Mouse (Mus musculus): Measurements from ENCODE around the gene F5. TPM values are rescaled to one million over a fixed set of nuclear protein-coding genes. Genes with fewer than 3 reads are reported as not detected.

Gene F5
- polyA plus RNA-seq, 1 experiment from 2014 or later, result 0.13 TPM

DNA sequence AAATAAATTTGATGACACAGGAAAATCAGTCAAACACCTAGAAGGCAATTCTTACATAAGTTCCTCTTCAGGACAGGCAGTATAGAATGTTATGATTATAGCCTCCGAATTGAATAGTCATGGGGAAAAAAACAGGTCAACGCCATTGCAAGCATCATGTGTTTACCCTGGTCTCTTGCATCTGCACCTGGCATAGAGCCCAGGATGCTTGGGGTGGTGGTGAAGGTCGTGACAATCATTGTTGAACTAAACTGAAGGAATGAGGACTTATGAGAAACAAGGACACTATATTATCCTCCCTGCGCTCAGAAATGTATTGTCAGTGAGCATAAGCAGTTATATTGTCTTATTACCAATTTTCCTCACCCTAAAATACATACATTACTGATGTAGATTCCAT lies 17.2 kb downstream of the F5 start:
- Histone ChIP-seq H3K27ac (replicated peaks) (no peak overlapping the region), H3K36me3 (no peaks in the 10 kb centered on the region), H3K9ac (replicated peaks) (no peak overlapping the region), H3K9me3 (no peaks in the 10 kb centered on the region), H3K27me3 (no peaks in the 10 kb centered on the region), H3K4me3 (no peak overlapping the region), H3K4me2 (replicated peaks) (no peak overlapping the region), H3K4me1 (no peaks in the 10 kb centered on the region)
- no peak for ATAC-seq (ENCODE audit: low FRiP score, low read depth)
- 82% methylated on average over 4 of the region's 4 CpGs for whole genome bisulfite sequencing

DNA sequence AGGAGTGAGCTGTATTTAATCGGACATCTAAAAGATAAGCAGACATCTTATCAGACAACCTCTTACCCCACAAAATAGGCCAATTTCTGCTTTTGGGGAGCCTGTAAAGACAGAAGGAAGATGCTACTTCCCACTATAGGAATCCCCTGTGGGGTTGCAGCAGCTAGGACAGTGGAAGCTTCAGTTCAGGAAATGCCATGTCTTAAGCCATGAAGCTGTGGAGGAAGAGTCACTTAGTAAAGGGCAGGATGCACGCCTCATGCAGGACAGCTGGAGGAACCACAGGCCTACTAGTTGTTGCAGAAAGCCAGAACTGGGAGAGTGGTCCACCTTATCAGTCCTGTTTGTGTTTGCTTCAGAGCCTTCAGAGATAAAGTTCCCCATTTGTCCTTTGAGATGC lies 18.8 kb downstream of the F5 start:
- WGBS, result 91% methylated on average over 2 of the region's 2 CpGs
- no peak overlapping the region for H3K9ac ChIP-seq (replicated peaks)
- H3K4me3 ChIP-seq, result no peak overlapping the region
- no peaks in the 10 kb centered on the region for H3K36me3 ChIP-seq
- ATAC-seq (ENCODE audit: low FRiP score, low read depth), result no peak
- H3K27me3 ChIP-seq, result no peaks in the 10 kb centered on the region
- H3K9me3 ChIP-seq, result no peaks in the 10 kb centered on the region
- H3K4me2 ChIP-seq (replicated peaks), result no peak overlapping the region
- H3K27ac ChIP-seq (replicated peaks), result no peak overlapping the region
- H3K4me1 ChIP-seq, result no peaks in the 10 kb centered on the region

DNA sequence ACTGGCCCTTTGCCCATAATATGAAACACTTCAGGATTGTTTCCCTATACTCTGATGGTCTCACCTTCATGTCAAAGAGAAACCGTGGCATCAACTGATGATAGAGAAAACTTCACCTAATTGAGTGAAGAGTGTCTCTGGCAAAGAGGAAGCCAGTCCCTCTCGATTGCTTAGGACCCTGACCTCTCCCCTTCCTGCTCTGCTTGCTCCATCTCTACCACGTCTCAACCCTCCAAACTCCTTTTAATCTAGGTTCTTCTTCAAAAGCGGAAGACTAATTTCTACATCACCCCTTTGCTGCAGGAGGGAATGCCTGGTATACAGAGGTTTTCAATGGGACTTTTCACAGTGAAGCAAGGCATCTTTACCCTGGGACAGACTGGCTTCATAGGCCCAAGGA lies 21.5 kb downstream of the F5 start:
- H3K4me2 ChIP-seq (replicated peaks), result no peak overlapping the region
- no peaks in the 10 kb centered on the region for H3K9me3 ChIP-seq
- no peaks in the 10 kb centered on the region for H3K27me3 ChIP-seq
- no peaks in the 10 kb centered on the region for H3K4me1 ChIP-seq
- WGBS, result 89% methylated on average over 4 of the region's 4 CpGs
- H3K27ac ChIP-seq (replicated peaks), result no peak overlapping the region
- no peak for ATAC-seq (ENCODE audit: low FRiP score, low read depth)
- no peaks in the 10 kb centered on the region for H3K36me3 ChIP-seq
- H3K9ac ChIP-seq (replicated peaks), result no peak overlapping the region
- H3K4me3 ChIP-seq, result no peak overlapping the region

DNA sequence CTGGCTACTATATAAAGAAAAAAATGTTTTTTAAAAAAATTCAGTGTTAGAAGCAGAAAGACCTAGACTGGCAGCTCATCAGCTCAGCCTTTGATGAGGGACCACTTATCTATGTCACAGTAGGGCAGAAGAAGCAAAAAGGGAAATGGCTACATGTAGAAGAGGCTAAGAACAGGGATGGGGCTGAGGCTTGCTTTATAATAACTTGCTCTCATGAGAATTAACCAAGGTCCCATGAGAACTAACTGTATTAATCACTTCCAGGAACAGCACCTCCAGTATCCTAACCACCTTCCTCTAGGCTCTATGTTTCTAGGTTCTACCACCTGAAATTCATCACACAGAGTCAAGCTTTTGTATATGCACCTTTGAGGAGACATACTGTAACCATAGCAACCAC lies 25.2 kb downstream of the F5 start:
- Histone ChIP-seq H3K27me3 (no peaks in the 10 kb centered on the region), H3K36me3 (no peaks in the 10 kb centered on the region), H3K9me3 (no peaks in the 10 kb centered on the region), H3K4me1 (no peaks in the 10 kb centered on the region), H3K4me2 (replicated peaks) (no peak overlapping the region), H3K27ac (replicated peaks) (no peak overlapping the region), H3K4me3 (no peak overlapping the region), H3K9ac (replicated peaks) (no peak overlapping the region)
- ATAC-seq (ENCODE audit: low FRiP score, low read depth), result no peak

DNA sequence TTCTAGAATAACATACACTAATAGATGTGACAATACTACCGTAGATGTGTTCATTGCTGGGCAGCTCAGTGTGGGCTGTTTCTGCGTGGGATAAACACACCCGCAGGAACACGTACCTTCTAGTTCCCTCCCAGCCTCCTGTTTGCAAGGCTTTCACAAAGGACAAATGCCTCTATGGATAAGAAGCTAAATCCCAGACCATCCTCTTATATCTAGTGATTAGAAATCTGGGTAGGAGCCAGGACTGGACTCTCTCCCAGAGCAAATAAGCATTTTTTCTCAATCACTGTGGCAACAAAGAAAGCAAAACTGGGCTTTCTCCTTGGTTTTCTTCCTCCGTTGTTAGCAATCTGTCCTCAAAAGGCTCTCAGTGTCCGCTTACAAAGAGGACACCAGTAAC lies 26.8 kb downstream of the F5 start:
- Histone ChIP-seq H3K4me2 (replicated peaks) (no peak overlapping the region), H3K9ac (replicated peaks) (no peak overlapping the region), H3K36me3 (no peaks in the 10 kb centered on the region), H3K27me3 (no peaks in the 10 kb centered on the region), H3K27ac (replicated peaks) (no peak overlapping the region), H3K4me1 (no peaks in the 10 kb centered on the region), H3K9me3 (no peaks in the 10 kb centered on the region), H3K4me3 (no peak overlapping the region)
- ATAC-seq (ENCODE audit: low FRiP score, low read depth), result no peak
- 64% methylated on average over 6 of the region's 6 CpGs for WGBS

DNA sequence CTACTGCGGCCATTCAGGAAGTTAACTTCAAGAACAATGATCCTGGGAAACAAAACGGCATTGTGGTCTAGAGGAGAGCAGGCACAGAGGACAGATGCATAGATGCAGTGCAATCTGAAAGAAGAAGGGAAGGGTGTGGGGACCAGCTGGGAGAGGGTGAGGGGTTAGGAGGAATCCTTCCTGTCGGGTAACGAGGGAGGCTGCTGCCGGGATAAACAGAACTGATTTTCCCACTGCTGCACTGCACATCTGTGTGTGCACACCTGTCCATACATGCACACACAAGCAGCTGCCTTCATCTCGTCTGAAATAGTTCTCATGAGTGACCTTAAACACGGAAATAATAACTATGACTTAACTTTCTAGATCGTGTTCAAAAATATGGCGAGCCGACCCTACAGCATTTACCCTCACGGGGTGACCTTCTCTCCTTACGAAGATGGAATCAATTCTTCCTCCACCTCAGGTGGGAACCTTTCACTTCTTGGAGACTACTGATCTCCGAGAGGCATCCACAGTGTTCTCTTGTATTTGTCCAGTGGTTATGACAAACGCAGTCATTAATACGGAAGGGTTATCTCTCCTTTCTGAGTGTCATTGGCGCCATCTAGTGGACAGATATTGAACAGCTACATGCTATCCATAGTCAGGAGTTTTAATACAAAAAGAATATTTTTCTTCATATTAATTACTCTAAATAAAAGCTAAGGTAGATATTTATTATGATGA lies 32.7 kb downstream of the F5 start:
- H3K4me2 ChIP-seq (replicated peaks), result peak overlapping the region; percentile 40
- H3K27me3 ChIP-seq, result no peaks in the 10 kb centered on the region
- 49% methylated on average over 16 of the region's 16 CpGs for WGBS
- H3K27ac ChIP-seq (replicated peaks), result no peak overlapping the region
- H3K9ac ChIP-seq (replicated peaks), result no peak overlapping the region
- no peaks in the 10 kb centered on the region for H3K9me3 ChIP-seq
- ATAC-seq (ENCODE audit: low FRiP score, low read depth), result peak; percentile 67
- H3K36me3 ChIP-seq, result no peaks in the 10 kb centered on the region
- H3K4me3 ChIP-seq, result no peak overlapping the region
- no peaks in the 10 kb centered on the region for H3K4me1 ChIP-seq

DNA sequence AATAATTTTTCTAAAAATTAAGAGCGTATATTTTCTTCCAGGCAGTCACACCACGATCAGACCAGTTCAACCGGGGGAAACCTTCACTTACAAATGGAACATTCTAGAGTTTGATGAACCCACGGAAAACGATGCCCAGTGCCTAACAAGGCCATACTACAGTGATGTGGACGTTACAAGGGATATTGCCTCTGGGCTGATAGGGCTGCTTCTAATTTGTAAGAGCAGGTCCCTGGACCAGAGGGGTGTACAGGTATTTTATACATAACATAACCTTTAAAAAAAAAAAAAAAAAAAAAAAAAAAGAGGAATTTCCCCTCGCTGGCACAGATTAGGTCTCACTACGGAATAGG lies 33.2 kb downstream of the F5 start:
- H3K4me3 ChIP-seq, result no peak overlapping the region
- H3K27ac ChIP-seq (replicated peaks), result no peak overlapping the region
- H3K36me3 ChIP-seq, result no peaks in the 10 kb centered on the region
- no peak overlapping the region for H3K9ac ChIP-seq (replicated peaks)
- peak; percentile 2; the same call in 1 of the 2 replicates for ATAC-seq (ENCODE audit: low FRiP score, low read depth)
- WGBS, result 51% methylated on average over 8 of the region's 8 CpGs
- no peaks in the 10 kb centered on the region for H3K4me1 ChIP-seq
- no peak overlapping the region for H3K4me2 ChIP-seq (replicated peaks)
- H3K9me3 ChIP-seq, result no peaks in the 10 kb centered on the region
- no peaks in the 10 kb centered on the region for H3K27me3 ChIP-seq

DNA sequence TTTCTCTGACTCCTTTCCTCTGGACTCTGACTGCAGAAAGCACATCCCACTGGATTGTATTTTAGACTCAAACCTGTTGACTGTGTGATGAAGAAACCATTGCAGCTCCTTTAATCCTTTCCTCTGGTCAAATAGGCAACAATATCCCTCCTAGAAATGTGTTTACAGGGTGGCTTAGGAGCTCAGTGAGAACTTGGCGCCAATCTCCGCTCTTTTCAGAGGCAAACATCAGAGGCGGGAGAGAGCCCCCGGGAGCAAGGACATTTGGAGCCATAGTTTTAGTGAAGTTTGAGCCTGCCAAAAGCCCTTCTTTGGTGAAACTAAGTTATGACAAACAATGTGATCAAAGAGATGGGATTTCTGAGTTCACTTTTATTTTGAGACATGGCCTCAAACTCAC lies 33.7 kb downstream of the F5 start:
- no peak overlapping the region for H3K27ac ChIP-seq (replicated peaks)
- no peaks in the 10 kb centered on the region for H3K4me1 ChIP-seq
- 56% methylated on average over 4 of the region's 4 CpGs for WGBS
- H3K9me3 ChIP-seq, result no peaks in the 10 kb centered on the region
- no peak overlapping the region for H3K4me2 ChIP-seq (replicated peaks)
- no peak for ATAC-seq (ENCODE audit: low FRiP score, low read depth)
- H3K4me3 ChIP-seq, result no peak overlapping the region
- H3K27me3 ChIP-seq, result no peaks in the 10 kb centered on the region
- H3K36me3 ChIP-seq, result no peaks in the 10 kb centered on the region
- no peak overlapping the region for H3K9ac ChIP-seq (replicated peaks)

DNA sequence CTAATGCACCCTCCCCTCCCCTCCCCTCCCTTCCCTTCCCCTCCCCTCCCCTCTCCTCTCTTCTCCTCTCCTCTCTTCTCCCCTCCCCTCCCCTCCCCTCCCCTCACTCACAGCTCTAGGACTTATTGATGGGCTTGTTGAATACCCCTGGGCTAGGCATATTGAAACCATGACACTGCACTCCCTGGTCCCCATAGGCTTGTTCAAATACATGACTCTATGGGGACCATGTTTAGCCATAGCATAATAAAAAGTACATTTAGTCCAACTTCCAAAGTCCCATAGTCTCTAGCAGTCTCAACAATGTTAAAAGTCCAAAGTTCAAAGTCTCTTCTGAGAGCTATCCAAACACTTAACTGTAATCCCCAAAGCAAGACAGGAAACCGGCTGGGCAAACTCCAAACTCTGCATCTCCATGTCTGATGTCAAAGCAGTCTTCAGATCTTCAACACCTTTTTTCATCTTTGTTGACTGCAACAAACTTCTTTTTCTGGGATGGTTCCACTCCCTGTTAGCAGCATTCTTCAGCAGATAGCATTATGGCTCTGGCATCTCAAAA lies 35.4 kb downstream of the F5 start:
- Histone ChIP-seq H3K27ac (replicated peaks) (no peak overlapping the region), H3K4me1 (no peaks in the 10 kb centered on the region), H3K9ac (replicated peaks) (no peak overlapping the region), H3K9me3 (no peaks in the 10 kb centered on the region), H3K4me3 (no peak overlapping the region), H3K36me3 (no peaks in the 10 kb centered on the region), H3K4me2 (replicated peaks) (no peak overlapping the region), H3K27me3 (no peaks in the 10 kb centered on the region)
- 90% methylated on average over 1 of the region's 1 CpGs for WGBS
- no peak for ATAC-seq (ENCODE audit: low FRiP score, low read depth)

DNA sequence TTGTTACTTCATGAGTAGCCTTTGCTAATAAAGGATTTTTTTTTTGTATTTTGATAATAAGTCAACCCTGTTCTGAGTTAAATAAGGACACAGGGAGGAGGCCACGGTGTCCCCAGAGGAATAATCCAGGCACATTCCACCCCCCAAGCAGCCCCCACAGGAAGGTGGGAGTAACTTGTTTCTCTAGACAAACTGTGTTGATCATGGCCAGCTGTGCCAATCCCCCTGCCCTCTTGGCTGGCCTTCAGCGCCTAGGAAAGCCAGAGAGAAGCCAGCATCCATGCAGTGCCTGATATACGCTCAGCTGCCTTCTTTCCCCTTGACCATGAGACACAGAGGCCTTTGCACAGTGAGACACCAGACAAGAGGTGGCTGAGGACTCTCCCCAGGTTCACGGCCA lies 47.9 kb downstream of the F5 start:
- Histone ChIP-seq H3K4me1 (no peaks in the 10 kb centered on the region), H3K9me3 (no peaks in the 10 kb centered on the region), H3K27ac (replicated peaks) (no peak overlapping the region), H3K4me2 (replicated peaks) (no peak overlapping the region), H3K36me3 (no peaks in the 10 kb centered on the region), H3K27me3 (no peaks in the 10 kb centered on the region), H3K9ac (replicated peaks) (no peak overlapping the region), H3K4me3 (no peak overlapping the region)
- 92% methylated on average over 4 of the region's 4 CpGs for WGBS
- no peak for ATAC-seq (ENCODE audit: low FRiP score, low read depth)

DNA sequence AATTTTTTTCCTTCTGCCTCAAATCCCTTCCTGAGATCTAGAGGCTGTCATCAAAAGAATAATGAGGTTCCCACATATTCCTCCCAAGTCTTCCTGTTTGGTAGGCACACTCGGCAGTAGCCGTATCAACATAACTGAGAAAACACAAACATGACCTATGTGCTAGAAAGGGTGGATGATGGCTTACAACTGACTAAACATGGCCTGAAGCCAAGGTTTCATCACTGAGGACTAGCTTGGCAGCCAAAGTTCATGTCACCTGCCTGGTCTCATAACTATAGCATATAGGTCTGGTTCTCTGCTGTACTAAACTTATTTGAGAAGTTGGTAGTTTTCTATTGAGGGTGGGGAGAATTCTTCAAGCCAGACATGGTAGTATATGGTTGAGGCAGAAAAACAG lies 56.8 kb downstream of the F5 start:
- H3K27me3 ChIP-seq, result no peaks in the 10 kb centered on the region
- H3K4me2 ChIP-seq (replicated peaks), result no peak overlapping the region
- H3K27ac ChIP-seq (replicated peaks), result no peak overlapping the region
- no peak for ATAC-seq (ENCODE audit: low FRiP score, low read depth)
- H3K36me3 ChIP-seq, result no peaks in the 10 kb centered on the region
- H3K9me3 ChIP-seq, result no peaks in the 10 kb centered on the region
- 83% methylated on average over 2 of the region's 2 CpGs for WGBS
- H3K9ac ChIP-seq (replicated peaks), result no peak overlapping the region
- H3K4me1 ChIP-seq, result no peaks in the 10 kb centered on the region
- H3K4me3 ChIP-seq, result no peak overlapping the region

DNA sequence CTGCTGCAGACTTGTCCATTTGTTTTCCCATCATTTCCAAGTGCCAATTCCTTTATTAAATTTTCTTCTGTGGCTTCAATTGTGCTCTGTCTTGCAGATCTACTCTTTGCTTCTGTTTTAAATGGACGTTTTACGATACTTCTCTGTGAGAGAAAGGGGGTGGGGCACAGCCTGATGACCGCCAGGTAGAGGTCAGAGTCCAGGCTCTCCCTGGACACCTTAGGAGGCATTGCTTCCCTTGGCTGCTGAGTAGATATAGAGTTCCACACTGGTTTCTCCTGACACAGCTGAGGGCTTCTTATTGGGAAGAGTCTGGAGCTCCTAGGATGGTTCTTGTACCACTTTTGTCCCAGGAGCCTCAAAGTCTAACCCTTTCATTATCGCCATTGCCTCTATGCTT lies 59.3 kb downstream of the F5 start:
- Histone ChIP-seq H3K4me3 (no peak overlapping the region), H3K4me2 (replicated peaks) (no peak overlapping the region), H3K27ac (replicated peaks) (no peak overlapping the region), H3K9ac (replicated peaks) (no peak overlapping the region), H3K4me1 (no peaks in the 10 kb centered on the region), H3K27me3 (no peaks in the 10 kb centered on the region), H3K36me3 (no peaks in the 10 kb centered on the region), H3K9me3 (no peaks in the 10 kb centered on the region)
- no peak for ATAC-seq (ENCODE audit: low FRiP score, low read depth)
- WGBS, result 94% methylated on average over 4 of the region's 4 CpGs

DNA sequence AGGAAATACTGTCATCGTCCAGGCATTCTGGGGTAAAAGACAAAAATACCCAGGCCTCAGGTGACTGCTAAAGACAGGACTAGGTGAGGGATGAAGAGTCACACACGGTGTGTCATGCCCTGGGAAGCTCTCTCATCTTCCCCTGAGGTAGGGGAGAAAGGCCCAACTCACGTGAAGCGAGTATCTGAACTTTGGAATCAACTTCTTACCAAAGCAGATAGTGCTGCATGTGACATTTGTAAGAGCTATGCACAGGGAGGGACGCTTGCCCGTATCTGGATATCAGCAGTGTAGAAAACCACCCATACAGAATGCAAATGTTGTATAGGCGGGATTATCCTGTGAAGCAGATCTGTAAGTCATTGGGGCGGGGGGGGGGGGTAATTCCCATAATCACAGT lies 61.0 kb downstream of the F5 start:
- H3K27me3 ChIP-seq, result peaks cover 5% of the 10 kb centered on the region; the same call in 1 of the 2 replicates
- no peak overlapping the region for H3K27ac ChIP-seq (replicated peaks)
- no peak for ATAC-seq (ENCODE audit: low FRiP score, low read depth)
- H3K4me1 ChIP-seq, result no peaks in the 10 kb centered on the region
- H3K36me3 ChIP-seq, result no peaks in the 10 kb centered on the region
- no peak overlapping the region for H3K4me3 ChIP-seq
- H3K9ac ChIP-seq (replicated peaks), result no peak overlapping the region
- 82% methylated on average over 8 of the region's 8 CpGs for WGBS
- no peaks in the 10 kb centered on the region for H3K9me3 ChIP-seq
- H3K4me2 ChIP-seq (replicated peaks), result no peak overlapping the region

Measured in midbrain, embryonic 12.5 days (tissue).